Mouse (Mus musculus) kidney, embryonic 15.5 days (tissue): ENCODE measurements around the gene Fbrs. TPM values are rescaled to one million over a fixed set of nuclear protein-coding genes. Genes with fewer than 3 reads are reported as not detected.
"Not testable (repeated sequence)": the region's sequence is repeated elsewhere in the genome, so short reads cannot be mapped to it uniquely, and the experiment has no call there.

Source experiments
- ATAC-seq: fragments of 200-750 bp; cut with Nextera tagmentation; replicated peaks from 2 replicates; pipeline ENCODE4 v1.8.0; 2017; ENCODE audit warnings: moderate TSS enrichment; ENCODE audit not compliant: low FRiP score
- H3K27ac ChIP-seq: fragments of 300-500 bp; sonication (generic); 2 replicates; pipeline ENCODE4 v1.5.1; 2015; ENCODE audit warnings: mild to moderate bottlenecking, inconsistent platforms
- H3K27me3 ChIP-seq: fragments of 300-500 bp; sonication (generic); 2 replicates; pipeline ENCODE4 v1.6.1; 2015; ENCODE audit warnings: inconsistent platforms
- H3K36me3 ChIP-seq: fragments of 300-500 bp; sonication (generic); 2 replicates; pipeline ENCODE4 v1.6.1; 2015; ENCODE audit warnings: inconsistent platforms
- H3K4me1 ChIP-seq: fragments of 300-500 bp; sonication (generic); 2 replicates; pipeline ENCODE4 v1.6.1; 2015; ENCODE audit warnings: inconsistent platforms
- H3K4me2 ChIP-seq: fragments of 300-500 bp; sonication (generic); 2 replicates; pipeline ENCODE4 v1.6.1; 2015; ENCODE audit warnings: moderate library complexity, mild to moderate bottlenecking, inconsistent platforms
- H3K4me3 ChIP-seq: fragments of 300-500 bp; sonication (generic); replicated peaks from 2 replicates; pipeline ENCODE4 v1.5.1; 2015; ENCODE audit warnings: mild to moderate bottlenecking, inconsistent platforms
- H3K9ac ChIP-seq: fragments of 300-500 bp; sonication (generic); 2 replicates; pipeline ENCODE4 v1.6.1; 2015; ENCODE audit warnings: mild to moderate bottlenecking, inconsistent platforms
- H3K9me3 ChIP-seq: fragments of 300-500 bp; sonication (generic); replicated peaks from 2 replicates; pipeline ENCODE4 v1.6.1; 2016; ENCODE audit warnings: inconsistent platforms
- WGBS: fragments of 180-500 bp; shearing (Covaris S2); methylation state at CpG from one replicate; pipeline ENCODE4 v1.1.7; 2015; ENCODE audit warnings: mixed read lengths; 5-methylcytosine and 5-hydroxymethylcytosine counted together
- polyA plus RNA-seq: library from polyadenylated mRNA; unstranded; fragments of >200 nt; fragmentation: Nextera tagmentation; extraction: Ambion mirVana; gene quantifications from 2 replicates; pipeline ENCODE4 v1.2.1, GENCODE M21; 2015

The Fbrs gene
- polyA plus RNA-seq, 1 experiment from 2014 or later: 11.9 TPM

DNA sequence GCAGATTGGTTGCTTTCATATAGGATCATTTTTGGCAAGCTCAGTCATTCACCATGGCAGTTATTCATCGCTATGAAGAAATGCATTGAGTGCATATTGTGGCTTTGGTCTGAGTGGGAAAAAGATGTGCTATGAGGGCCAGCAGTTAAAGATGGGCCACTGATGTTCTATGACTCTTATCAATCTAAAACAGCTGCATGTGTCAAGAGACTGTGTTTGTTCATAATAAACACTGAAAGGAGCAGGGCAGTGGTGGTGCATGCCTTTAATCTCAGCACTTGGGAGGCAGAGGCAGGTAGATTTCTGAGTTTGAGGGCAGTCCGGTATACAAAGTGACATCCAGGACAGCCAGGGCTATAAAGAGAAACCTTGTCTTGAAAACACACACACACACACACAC, 13.3 kb upstream of the Fbrs start:
- not testable (repeated sequence) for H3K9ac ChIP-seq, H3K4me3 ChIP-seq, H3K27ac ChIP-seq, ATAC-seq, H3K27me3 ChIP-seq, H3K4me2 ChIP-seq, H3K9me3 ChIP-seq
- 98% methylated on average over 2 of the region's 2 CpGs for WGBS
- Histone ChIP-seq H3K4me1 (peaks cover 10% of the 10 kb centered on the region; the same call in 1 of the 2 replicates), H3K36me3 (peaks cover 71% of the 10 kb centered on the region)

- Histone ChIP-seq H3K9ac (no peak overlapping the region), H3K4me1 (peaks cover 10% of the 10 kb centered on the region; the same call in 1 of the 2 replicates), H3K27ac (no peak overlapping the region), H3K27me3 (no peaks in the 10 kb centered on the region), H3K4me3 (no peak overlapping the region), H3K9me3 (0 out of 2 replicates have a peak, but pooled peaks cover 3% of the 10 kb centered on the region), H3K36me3 (peaks cover 62% of the 10 kb centered on the region), H3K4me2 (no peak overlapping the region)
- no peak for ATAC-seq
- WGBS: 93% methylated on average over 4 of the region's 4 CpGs
These were observed 12.4 kb upstream of the Fbrs start for GRCm38 (mm10) chr7:127466606-127467005.

DNA sequence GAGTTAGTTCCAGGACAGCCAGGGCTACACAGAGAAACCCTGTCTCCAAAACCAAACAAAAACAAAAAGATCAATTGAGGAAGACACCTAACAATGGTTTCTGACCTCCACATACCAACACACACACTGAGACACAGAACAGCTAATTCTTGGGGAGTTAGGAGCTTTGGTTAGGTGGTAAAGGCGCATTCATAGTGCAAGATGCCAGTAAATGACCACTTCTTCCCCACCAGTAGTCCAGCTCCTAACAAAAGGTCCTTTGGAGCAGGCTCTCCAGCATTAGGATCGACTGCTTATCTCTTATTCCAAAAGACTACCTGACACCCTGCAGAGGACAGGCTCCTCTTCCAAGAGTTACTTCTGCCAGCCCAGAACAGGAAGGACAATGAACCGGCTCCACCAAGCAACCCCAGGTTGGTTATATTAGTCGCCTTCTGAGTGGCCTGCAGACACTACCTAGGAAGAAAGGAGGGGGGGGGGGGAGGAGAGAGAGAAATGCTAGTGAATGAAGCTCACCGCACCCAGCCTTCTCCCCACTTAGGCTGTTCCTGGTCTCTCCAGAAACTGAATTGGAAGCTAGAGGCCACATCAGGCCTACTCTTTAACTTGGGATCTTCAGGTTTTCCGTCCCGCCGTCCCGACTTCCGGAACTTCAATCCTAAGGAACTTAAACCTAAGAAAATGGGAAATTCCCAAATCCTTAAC, 8.8 kb upstream of the Fbrs start:
- H3K4me3 ChIP-seq: peak overlapping the region; percentile 66
- peak overlapping the region; percentile 58 for H3K9ac ChIP-seq
- ATAC-seq: peak; percentile 41; the same call in 1 of the 2 replicates
- no peaks in the 10 kb centered on the region for H3K27me3 ChIP-seq
- H3K9me3 ChIP-seq: 0 out of 2 replicates have a peak, but pooled peaks cover 3% of the 10 kb centered on the region
- 7% methylated on average over 10 of the region's 10 CpGs for WGBS
- H3K4me1 ChIP-seq: peaks cover 25% of the 10 kb centered on the region
- H3K4me2 ChIP-seq: peak overlapping the region; percentile 89
- peak overlapping the region; percentile 98 for H3K27ac ChIP-seq
- peaks cover 56% of the 10 kb centered on the region for H3K36me3 ChIP-seq

DNA sequence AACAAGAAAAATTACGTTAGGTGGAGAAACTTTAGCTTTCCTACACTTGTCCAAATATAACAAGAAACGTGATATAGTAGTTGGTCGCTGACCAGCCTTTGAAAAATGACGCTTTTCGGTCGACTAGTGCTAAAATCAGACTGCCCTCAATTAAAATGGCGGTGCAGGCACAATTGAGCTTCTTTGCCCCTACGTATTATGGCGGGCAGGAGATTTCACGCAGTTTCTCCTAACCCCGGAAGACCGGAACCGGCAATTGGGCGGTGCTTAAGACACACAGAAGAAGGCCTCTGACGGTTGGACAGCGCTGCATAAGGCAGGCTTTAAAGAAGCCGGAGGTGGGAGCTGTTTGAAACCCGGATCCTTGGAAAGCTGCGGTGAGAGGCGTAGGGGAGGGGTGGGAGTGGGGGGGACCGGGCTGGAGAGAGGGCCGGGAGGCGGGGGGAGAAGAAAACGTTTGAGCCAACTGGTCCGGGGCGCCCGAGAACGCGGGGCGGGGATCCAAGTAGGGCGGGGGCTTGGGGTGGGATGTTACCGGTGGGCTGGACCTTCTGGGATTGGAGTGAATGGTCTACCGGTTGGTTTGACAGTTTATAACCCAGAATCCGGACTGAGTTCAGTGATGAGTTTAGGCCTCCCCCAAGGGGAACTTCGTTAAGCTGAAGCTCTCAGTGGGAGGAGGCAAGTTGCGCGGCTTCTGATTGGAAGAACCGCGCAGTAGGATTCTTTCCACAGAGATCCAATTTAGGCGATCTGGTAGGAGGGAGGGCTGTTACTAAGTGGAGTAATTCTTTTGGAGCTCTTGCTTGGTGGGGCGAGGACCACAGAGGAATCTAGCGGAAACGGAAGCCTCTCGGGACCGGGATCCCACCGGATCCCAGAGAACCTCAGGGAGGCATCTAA, 8.0 kb upstream of the Fbrs start:
- under 1% methylated on average over 46 of the region's 46 CpGs for WGBS
- peak; percentile 93 for ATAC-seq
- H3K27ac ChIP-seq: peak overlapping the region; percentile 98
- no peaks in the 10 kb centered on the region for H3K27me3 ChIP-seq
- peak overlapping the region; percentile 66 for H3K4me3 ChIP-seq
- H3K36me3 ChIP-seq: peaks cover 56% of the 10 kb centered on the region
- peak overlapping the region; percentile 77 for H3K9ac ChIP-seq
- peaks cover 25% of the 10 kb centered on the region for H3K4me1 ChIP-seq
- H3K9me3 ChIP-seq: 0 out of 2 replicates have a peak, but pooled peaks cover 3% of the 10 kb centered on the region
- peak overlapping the region; percentile 89 for H3K4me2 ChIP-seq

- Histone ChIP-seq H3K36me3 (peaks cover 56% of the 10 kb centered on the region), H3K4me2 (peak overlapping the region; percentile 89), H3K27me3 (no peaks in the 10 kb centered on the region), H3K4me3 (peak overlapping the region; percentile 66), H3K9ac (peak overlapping the region; percentile 77), H3K9me3 (0 out of 2 replicates have a peak, but pooled peaks cover 3% of the 10 kb centered on the region), H3K27ac (peak overlapping the region; percentile 98), H3K4me1 (peaks cover 25% of the 10 kb centered on the region)
- WGBS: 0% methylated on average over 24 of the region's 25 CpGs
- ATAC-seq: peak; percentile 20
These were observed 7.4 kb upstream of the Fbrs start for GRCm38 (mm10) chr7:127471646-127472010.

- Histone ChIP-seq H3K4me1 (peaks cover 29% of the 10 kb centered on the region), H3K9me3 (0 out of 2 replicates have a peak, but pooled peaks cover 3% of the 10 kb centered on the region), H3K4me3 (peak overlapping the region; percentile 66), H3K27me3 (no peaks in the 10 kb centered on the region), H3K4me2 (peak overlapping the region; percentile 89), H3K36me3 (peaks cover 56% of the 10 kb centered on the region), H3K9ac (peak overlapping the region; percentile 77), H3K27ac (peak overlapping the region; percentile 98)
- no peak for ATAC-seq
- 3% methylated on average over 7 of the region's 7 CpGs for WGBS
These were observed 6.9 kb upstream of the Fbrs start for GRCm38 (mm10) chr7:127472060-127472459.

DNA sequence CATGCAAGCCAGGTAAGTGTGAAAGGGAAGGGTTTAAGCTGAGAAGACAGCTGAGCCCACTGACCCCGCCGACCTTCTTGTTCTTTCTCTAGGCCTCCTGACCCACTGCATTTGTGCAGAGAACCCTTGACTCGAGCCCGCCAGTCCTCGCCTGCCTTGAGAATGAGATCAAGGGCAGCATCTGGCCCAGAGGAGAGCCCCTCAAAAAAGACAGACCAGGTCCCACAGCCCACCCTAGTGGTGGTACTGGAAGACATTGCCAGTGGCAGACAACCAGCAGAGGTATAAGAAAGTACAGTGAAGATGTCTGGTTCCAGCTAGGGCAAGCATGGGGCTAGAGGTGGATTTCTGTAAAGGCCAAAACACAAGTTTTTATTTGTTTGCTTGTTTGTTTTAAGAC, 5.3 kb upstream of the Fbrs start:
- no peak overlapping the region for H3K9ac ChIP-seq
- peaks cover 42% of the 10 kb centered on the region for H3K36me3 ChIP-seq
- no peak for ATAC-seq
- H3K27ac ChIP-seq: no peak overlapping the region
- H3K4me1 ChIP-seq: peaks cover 33% of the 10 kb centered on the region
- H3K4me2 ChIP-seq: no peak overlapping the region
- H3K4me3 ChIP-seq: no peak overlapping the region
- H3K27me3 ChIP-seq: no peaks in the 10 kb centered on the region
- H3K9me3 ChIP-seq: no peaks in the 10 kb centered on the region
- 84% methylated on average over 5 of the region's 5 CpGs for WGBS

- H3K27ac ChIP-seq: no peak overlapping the region
- H3K36me3 ChIP-seq: peaks cover 42% of the 10 kb centered on the region
- peaks cover 29% of the 10 kb centered on the region for H3K4me1 ChIP-seq
- H3K4me2 ChIP-seq: no peak overlapping the region
- 81% methylated on average over 6 of the region's 6 CpGs for WGBS
- no peak overlapping the region for H3K9ac ChIP-seq
- no peak for ATAC-seq
- no peaks in the 10 kb centered on the region for H3K27me3 ChIP-seq
- H3K4me3 ChIP-seq: no peak overlapping the region
- no peaks in the 10 kb centered on the region for H3K9me3 ChIP-seq
These were observed 4.5 kb upstream of the Fbrs start for GRCm38 (mm10) chr7:127474378-127475070.

DNA sequence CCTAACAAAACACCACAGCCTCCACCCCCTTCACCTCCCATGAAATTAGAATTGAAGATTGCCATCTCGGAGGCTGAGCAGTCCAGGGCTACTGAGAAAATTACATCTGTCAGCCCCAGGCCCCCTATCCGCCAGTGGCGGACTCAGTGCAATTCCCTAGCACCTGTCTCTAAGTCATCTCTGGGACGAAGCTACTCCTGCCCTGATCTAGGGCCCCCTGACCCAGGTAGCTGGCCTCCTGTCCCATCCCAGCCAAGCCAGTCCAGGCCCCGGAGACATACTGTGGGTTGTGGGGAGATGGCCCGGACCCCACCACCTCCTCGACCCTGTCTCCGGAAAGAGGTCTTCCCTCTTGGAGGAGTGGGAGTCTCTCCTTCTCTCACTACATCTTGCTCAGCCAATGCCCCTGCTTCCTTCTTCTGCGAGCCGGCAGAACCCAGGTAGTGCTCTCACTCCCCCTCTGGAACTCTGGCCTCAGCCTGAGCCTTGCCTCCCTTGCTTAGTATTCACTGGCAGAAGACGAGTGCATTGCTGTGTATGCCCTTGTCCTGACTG, 3.7 kb upstream of the Fbrs start:
- no peak overlapping the region for H3K4me2 ChIP-seq
- 87% methylated on average over 11 of the region's 11 CpGs for WGBS
- H3K27me3 ChIP-seq: no peaks in the 10 kb centered on the region
- peaks cover 29% of the 10 kb centered on the region for H3K4me1 ChIP-seq
- H3K27ac ChIP-seq: no peak overlapping the region
- H3K9me3 ChIP-seq: no peaks in the 10 kb centered on the region
- no peak overlapping the region for H3K9ac ChIP-seq
- no peak for ATAC-seq
- H3K36me3 ChIP-seq: peaks cover 42% of the 10 kb centered on the region
- H3K4me3 ChIP-seq: no peak overlapping the region

GRCm38 (mm10) chr7:127476336-127476735, 2.7 kb upstream of the Fbrs start:
- peaks cover 39% of the 10 kb centered on the region for H3K4me1 ChIP-seq
- no peaks in the 10 kb centered on the region for H3K27me3 ChIP-seq
- ATAC-seq: no peak
- peaks cover 48% of the 10 kb centered on the region for H3K36me3 ChIP-seq
- no peak overlapping the region for H3K4me2 ChIP-seq
- H3K9ac ChIP-seq: no peak overlapping the region
- 97% methylated on average over 11 of the region's 11 CpGs for WGBS
- H3K27ac ChIP-seq: no peak overlapping the region
- no peaks in the 10 kb centered on the region for H3K9me3 ChIP-seq
- H3K4me3 ChIP-seq: no peak overlapping the region

- Histone ChIP-seq H3K4me1 (peaks cover 39% of the 10 kb centered on the region), H3K9me3 (no peaks in the 10 kb centered on the region), H3K9ac (peak overlapping the region; percentile 95), H3K4me3 (peak overlapping the region; percentile 63), H3K27me3 (no peaks in the 10 kb centered on the region), H3K36me3 (peaks cover 53% of the 10 kb centered on the region), H3K4me2 (peak overlapping the region; percentile 75), H3K27ac (peak overlapping the region; percentile 99)
- WGBS: 73% methylated on average over 4 of the region's 4 CpGs
- no peak for ATAC-seq
These were observed 2.1 kb upstream of the Fbrs start for GRCm38 (mm10) chr7:127476855-127477254.
